Mouse (Mus musculus) intestine, postnatal 0 days (tissue): ENCODE data around the gene Daglb. TPM values are rescaled to one million over a fixed set of nuclear protein-coding genes. Genes with fewer than 3 reads are reported as not detected.

Experiments
- ATAC-seq: fragments of 200-750 bp; cut with Nextera tagmentation; 2 replicates; pipeline ENCODE4 v1.8.0; 2017; ENCODE audit warnings: mild to moderate bottlenecking, moderate TSS enrichment, moderate library complexity
- H3K27ac ChIP-seq: fragments of 300-500 bp; sonication (generic); 2 replicates; pipeline ENCODE4 v1.5.1; 2014; ENCODE audit warnings: mild to moderate bottlenecking, low read depth, low read length, moderate library complexity
- H3K27me3 ChIP-seq: fragments of 300-500 bp; sonication (generic); replicated peaks from 2 replicates; pipeline ENCODE4 v1.6.1; 2014; ENCODE audit warnings: low read length, mixed read lengths; ENCODE audit not compliant: control insufficient read depth, insufficient read depth
- H3K36me3 ChIP-seq: fragments of 300-500 bp; sonication (generic); 2 replicates; pipeline ENCODE4 v1.6.1; 2014; ENCODE audit warnings: mild to moderate bottlenecking, moderate library complexity; ENCODE audit not compliant: control insufficient read depth, insufficient read depth
- H3K4me1 ChIP-seq: fragments of 300-500 bp; sonication (generic); replicated peaks from 2 replicates; pipeline ENCODE4 v1.6.1; 2014; ENCODE audit warnings: antibody characterized with exemption, low read length, mixed read lengths; ENCODE audit not compliant: control insufficient read depth, insufficient read depth
- H3K4me2 ChIP-seq: fragments of 300-500 bp; sonication (generic); replicated peaks from 2 replicates; pipeline ENCODE4 v1.6.1; 2014; ENCODE audit warnings: low read depth, mild to moderate bottlenecking, moderate library complexity
- H3K4me3 ChIP-seq: fragments of 300-500 bp; sonication (generic); 2 replicates; pipeline ENCODE4 v1.5.1; 2014; ENCODE audit warnings: low read depth, low read length
- H3K9ac ChIP-seq: fragments of 300-500 bp; sonication (generic); 2 replicates; pipeline ENCODE4 v1.6.1; 2014; ENCODE audit warnings: mild to moderate bottlenecking, low read depth, low read length
- H3K9me3 ChIP-seq: fragments of 300-500 bp; sonication (generic); 2 replicates; pipeline ENCODE4 v1.6.1; 2016; ENCODE audit warnings: mixed run types; ENCODE audit not compliant: control insufficient read depth
- CTCF ChIP-seq: sonication (generic); IDR thresholded peaks from 2 replicates; pipeline ENCODE4 v1.5.1; 2016; ENCODE audit warnings: low read depth, mild to moderate bottlenecking, control low read depth, antibody characterized with exemption, moderate library complexity
- WGBS: fragments of 180-500 bp; shearing (Covaris S2); extraction: QIAGEN DNeasy Blood & Tissue Kit; methylation state at CpG from one replicate; pipeline ENCODE4 v1.1.7; 2014; 5-methylcytosine and 5-hydroxymethylcytosine counted together
- polyA plus RNA-seq: library from polyadenylated mRNA; unstranded; fragments of >200 nt; fragmentation: Nextera tagmentation; extraction: Ambion mirVana; gene quantifications from 2 replicates; pipeline ENCODE4 v1.2.1, GENCODE M21; 2015

The Daglb gene
- polyA plus RNA-seq, 1 experiment from 2014 or later, result 10.6 TPM

DNA sequence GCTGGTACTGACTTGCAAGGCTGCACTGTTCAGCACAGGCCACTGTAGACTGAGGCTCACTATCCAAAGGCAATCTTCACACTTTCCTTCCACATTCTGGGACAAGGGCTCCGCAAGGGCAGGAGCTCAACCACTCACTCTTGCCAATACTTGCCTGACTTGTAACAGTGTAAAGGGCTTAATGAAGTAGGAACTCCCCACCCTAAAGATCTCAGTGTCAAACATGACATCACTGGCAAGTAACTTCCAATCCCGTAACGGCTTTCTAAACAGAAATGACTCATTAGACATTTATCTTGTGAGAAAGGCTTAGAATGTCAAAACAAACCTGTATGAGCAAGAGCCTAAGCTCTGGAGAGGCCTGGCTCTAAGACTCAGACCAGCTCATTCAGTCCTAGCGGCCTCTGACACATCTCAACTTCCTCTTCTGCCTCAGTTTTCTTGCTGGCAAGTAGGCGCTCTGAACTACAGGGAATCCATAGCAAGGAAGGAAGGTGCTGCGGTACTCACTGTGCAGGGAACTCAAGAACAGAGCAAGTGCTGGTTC lies 53.7 kb downstream of the Daglb start:
- Histone ChIP-seq H3K4me2 (0 out of 2 replicates have a peak overlapping the region, but pooled peaks have one; percentile 2), H3K4me1 (0 out of 2 replicates have a peak, but pooled peaks cover 5% of the 10 kb centered on the region), H3K27me3 (no peaks in the 10 kb centered on the region), H3K9ac (0 out of 2 replicates have a peak overlapping the region, but pooled peaks have one; percentile 24), H3K27ac (peak overlapping the region; percentile 67), H3K9me3 (no peaks in the 10 kb centered on the region), H3K4me3 (no peak overlapping the region), H3K36me3 (peaks cover 35% of the 10 kb centered on the region)
- TF ChIP-seq CTCF, result no peak
- WGBS, result 46% methylated on average over 6 of the region's 6 CpGs
- ATAC-seq, result peak; percentile 34; the same call in 1 of the 2 replicates

DNA sequence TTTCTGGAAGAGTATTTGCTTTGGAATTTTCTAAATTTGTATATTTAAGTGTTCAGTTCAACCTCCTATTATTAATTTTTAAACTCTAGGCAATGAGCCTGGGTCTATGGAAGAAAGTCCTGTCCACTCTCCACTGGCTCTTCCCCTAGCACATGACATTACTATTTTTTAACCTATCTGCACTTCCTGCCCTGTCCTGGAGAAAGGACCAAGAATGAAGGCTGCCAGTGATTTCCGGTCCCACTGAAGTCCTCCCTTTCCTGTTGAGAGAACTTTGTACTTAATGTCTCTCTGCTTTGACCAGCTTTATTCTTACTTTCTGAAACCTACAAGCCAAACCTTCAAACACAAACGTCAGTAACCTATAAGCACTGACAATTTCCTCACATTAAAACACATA lies 56.0 kb downstream of the Daglb start:
- no peak for TF ChIP-seq CTCF
- H3K4me2 ChIP-seq, result peak overlapping the region; percentile 38; the same call in 1 of the 2 replicates
- H3K4me1 ChIP-seq, result peaks cover 8% of the 10 kb centered on the region; the same call in 1 of the 2 replicates
- no peak overlapping the region; the same call in 1 of the 2 replicates for H3K9ac ChIP-seq
- H3K9me3 ChIP-seq, result no peaks in the 10 kb centered on the region
- peak overlapping the region; percentile 73 for H3K27ac ChIP-seq
- no peaks in the 10 kb centered on the region for H3K27me3 ChIP-seq
- no peak overlapping the region for H3K4me3 ChIP-seq
- ATAC-seq, result peak; percentile 50
- H3K36me3 ChIP-seq, result peaks cover 12% of the 10 kb centered on the region
- WGBS, result 24% methylated on average over 2 of the region's 2 CpGs

DNA sequence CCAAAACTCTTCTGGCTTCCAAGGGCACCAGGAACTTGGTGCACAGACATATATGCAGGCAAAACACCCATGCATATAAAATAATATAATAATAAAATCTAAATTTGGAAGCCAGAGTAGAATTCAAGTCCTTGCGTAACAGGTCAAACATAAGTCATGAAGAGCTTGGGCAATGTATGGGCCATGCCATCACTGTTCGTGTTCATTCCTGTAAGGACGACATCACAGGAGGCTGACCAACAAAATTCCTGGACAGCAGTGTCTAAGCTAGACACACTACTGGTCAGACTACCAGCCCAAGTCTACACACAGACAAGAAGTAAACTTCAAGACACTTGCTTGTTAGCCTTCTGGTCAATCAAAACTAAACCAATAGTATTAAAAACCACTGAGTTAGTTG lies 58.5 kb downstream of the Daglb start:
- no peak overlapping the region for H3K4me3 ChIP-seq
- no peak for TF ChIP-seq CTCF
- H3K9ac ChIP-seq, result no peak overlapping the region
- 71% methylated on average over 3 of the region's 3 CpGs for WGBS
- H3K27ac ChIP-seq, result no peak overlapping the region
- peaks cover 12% of the 10 kb centered on the region; the same call in 1 of the 2 replicates for H3K4me1 ChIP-seq
- no peaks in the 10 kb centered on the region for H3K27me3 ChIP-seq
- no peaks in the 10 kb centered on the region for H3K9me3 ChIP-seq
- no peaks in the 10 kb centered on the region for H3K36me3 ChIP-seq
- no peak for ATAC-seq
- H3K4me2 ChIP-seq, result no peak overlapping the region

DNA sequence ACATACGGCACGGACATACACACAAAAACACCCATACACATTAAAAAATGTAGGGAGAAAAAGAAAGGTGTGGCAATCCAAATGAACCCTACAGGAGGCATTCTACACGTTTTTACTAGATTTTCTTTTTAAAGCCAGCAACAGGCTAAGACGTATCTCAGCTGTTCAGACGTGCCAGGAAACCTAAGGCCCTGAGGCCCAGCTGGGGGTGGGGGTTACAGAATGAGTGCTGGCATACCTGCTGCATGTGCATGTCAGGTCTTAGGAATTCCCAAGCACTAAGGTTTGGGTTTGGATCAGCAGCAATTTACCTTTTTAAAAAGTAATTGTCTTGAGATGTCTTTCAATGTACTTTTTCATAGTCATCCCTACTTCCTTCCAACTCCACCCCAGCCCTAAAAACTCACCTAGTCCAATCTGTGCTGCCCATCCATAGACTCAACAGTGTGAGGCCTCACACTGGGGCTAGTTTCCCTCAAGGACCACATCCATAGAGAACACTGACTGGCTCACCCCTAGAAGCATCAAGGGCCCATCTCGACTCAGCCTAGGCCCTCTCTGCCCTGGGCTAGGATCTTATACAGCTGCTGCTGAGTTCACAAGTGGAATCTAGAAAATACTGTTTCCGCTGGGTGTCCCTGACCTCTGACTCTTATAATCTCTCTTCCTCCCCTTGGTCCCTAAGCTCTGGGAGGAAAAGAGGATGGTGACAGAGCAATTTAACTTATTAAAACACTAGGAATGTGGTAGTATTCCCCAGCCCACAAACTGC lies 61.3 kb downstream of the Daglb start:
- no peaks in the 10 kb centered on the region for H3K27me3 ChIP-seq
- H3K4me1 ChIP-seq, result peaks cover 9% of the 10 kb centered on the region; the same call in 1 of the 2 replicates
- peak overlapping the region; percentile 74 for H3K4me2 ChIP-seq
- peak overlapping the region; percentile 98 for H3K4me3 ChIP-seq
- no peak for ATAC-seq
- H3K9me3 ChIP-seq, result no peaks in the 10 kb centered on the region
- no peak for TF ChIP-seq CTCF
- H3K36me3 ChIP-seq, result no peaks in the 10 kb centered on the region
- H3K9ac ChIP-seq, result peak overlapping the region; percentile 100
- WGBS, result 39% methylated on average over 7 of the region's 7 CpGs
- H3K27ac ChIP-seq, result peak overlapping the region; percentile 100

DNA sequence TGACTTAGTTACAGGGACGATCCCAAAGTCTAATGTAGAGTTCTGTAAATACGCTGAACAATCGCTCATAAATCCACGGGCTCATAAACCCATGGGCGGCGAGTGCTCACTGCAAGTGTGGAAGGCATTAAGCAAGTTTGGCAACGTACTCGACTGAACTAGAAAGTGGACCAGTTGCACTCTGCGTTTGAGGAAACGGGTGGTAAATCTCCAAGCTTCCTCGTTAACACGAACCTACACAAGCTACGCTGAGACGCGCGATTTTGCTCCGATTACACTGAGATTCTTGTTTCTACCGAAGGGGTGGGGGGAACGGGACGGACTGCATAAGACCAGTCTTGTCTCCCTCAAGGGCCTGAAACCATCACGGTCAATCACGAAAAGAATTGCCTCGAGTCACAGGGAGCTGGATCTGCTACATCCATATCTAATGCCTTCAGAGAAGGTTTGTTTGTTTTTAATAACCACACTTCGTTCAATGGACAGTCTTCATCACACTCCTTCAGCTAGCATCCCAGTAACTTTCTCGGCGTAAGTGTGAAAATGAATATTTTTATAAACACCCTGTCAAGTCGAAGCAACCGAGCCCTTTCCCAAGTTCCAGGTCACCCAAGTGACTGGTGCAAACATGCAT lies 62.4 kb downstream of the Daglb start:
- under 1% methylated on average over 28 of the region's 28 CpGs for WGBS
- Histone ChIP-seq H3K27me3 (no peaks in the 10 kb centered on the region), H3K9ac (peak overlapping the region; percentile 100), H3K4me2 (peak overlapping the region; percentile 74), H3K4me3 (peak overlapping the region; percentile 98), H3K4me1 (peaks cover 9% of the 10 kb centered on the region; the same call in 1 of the 2 replicates), H3K27ac (peak overlapping the region; percentile 100), H3K9me3 (no peaks in the 10 kb centered on the region), H3K36me3 (no peaks in the 10 kb centered on the region)
- ATAC-seq, result 0 out of 2 replicates have a peak, but pooled peaks have one; percentile 23
- no peak for TF ChIP-seq CTCF
